Mouse (Mus musculus) heart, postnatal 0 days (tissue): Measurements from ENCODE around the gene Gm12216.

ENCODE experiments used
- CTCF ChIP-seq: IDR thresholded peaks from 2 replicates; pipeline ENCODE4 v1.5.1; 2016; ENCODE audit warnings: antibody characterized with exemption, control low read depth, low read depth
- EP300 ChIP-seq: IDR thresholded peaks from 2 replicates; pipeline ENCODE4 v1.6.1; 2016; ENCODE audit warnings: antibody characterized with exemption, low read depth

DNA sequence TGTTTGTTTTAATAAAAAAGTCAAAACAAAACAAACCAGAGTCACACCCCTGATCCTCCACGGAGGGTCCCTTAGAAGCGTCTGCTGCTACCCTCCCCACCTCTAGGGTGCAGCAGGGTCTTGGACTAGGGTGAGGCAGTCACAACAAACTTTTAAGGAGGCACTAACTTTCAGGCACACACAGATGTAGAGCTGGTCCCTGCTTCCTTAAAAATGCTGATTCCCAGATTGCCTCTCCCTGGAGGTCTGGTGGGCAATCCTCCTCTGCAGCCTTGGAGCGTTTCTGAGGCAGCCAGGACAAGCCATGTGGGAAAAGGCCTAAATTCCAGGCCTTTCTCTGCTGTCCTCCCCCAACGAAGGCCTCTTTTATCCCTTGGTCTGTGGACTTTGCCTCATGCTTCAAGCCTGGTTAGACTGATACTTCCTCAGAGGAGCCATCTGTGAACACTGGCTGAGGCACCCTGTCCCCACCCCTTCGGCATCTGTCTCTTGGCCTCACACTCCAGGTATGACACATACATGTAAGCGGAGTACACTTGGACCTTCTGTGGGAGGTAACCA, 100.2 kb downstream of the Gm12216 start:
- TF ChIP-seq CTCF (peak; percentile 46), EP300 (no peak)
